Mouse (Mus musculus): Measurements from ENCODE around the gene Elf3.

- no peak for TF ChIP-seq CTCF (IDR thresholded peaks at IDR 0.05; ENCODE audit: control insufficient read depth, insufficient read depth, insufficient replicate concordance, low read depth, low read length)
- no peak for TF ChIP-seq POLR2A (IDR thresholded peaks at IDR 0.05; ENCODE audit: control insufficient read depth, low read depth, low read length)
Observed at GRCm38 (mm10) chr1:135282536-135283286, 24.3 kb upstream of the Elf3 start.

Measured in testis, adult 2 months (tissue).